Mouse (Mus musculus): ENCODE results near the gene Rrm2. TPM values are rescaled to one million over a fixed set of nuclear protein-coding genes. Genes with fewer than 3 reads are reported as not detected.

Rrm2 gene
- polyA plus RNA-seq (2015; fragmentation: Nextera tagmentation; extraction: Ambion mirVana) = 37.5 and 41.4 TPM in 2 replicates

DNA sequence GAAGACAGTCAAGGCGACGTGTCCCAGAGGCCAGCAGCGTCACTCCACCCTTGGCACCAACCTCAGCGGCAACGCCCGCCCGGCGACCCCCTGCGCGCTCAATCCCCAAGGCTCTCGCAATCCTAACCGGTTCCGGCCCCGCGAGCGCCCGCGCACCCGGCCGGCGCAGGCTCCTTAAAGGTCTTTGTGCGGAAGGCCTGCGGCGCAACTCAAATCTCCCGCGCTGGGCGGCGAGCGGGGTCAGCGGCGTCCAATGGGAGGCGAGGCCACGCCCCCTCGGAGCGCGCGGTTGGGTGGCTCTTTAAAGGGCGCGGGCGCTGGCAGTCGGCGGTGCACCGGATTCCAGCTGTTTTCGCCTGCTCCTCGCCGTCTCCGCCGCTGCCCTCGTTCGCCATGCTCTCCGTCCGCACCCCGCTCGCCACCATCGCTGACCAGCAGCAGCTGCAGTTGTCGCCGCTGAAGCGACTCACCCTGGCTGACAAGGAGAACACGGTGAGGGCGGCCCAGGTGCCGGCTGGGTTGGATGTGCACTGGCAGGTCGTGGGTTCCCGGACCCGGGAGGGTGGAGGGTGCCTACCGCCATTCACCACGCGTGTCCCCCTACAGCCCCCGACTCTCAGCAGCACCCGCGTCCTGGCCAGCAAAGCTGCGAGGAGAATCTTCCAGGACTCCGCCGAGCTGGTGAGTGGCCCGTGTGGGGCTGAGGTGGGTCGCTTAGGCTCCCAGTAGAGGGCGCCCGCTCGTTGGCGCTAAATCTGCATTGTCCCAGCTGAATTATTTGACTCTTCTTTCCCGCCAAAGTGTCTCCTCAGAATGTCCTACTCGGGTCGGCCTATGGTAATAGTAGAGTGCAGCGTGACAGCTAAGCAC lies at the start of gene Rrm2:
Gene Rrm2, plus strand, starts transcription at position 288 of the 870 bp plus-strand sequence.
- no peaks in the 10 kb centered on the region for H3K9me3 ChIP-seq (replicated peaks; ENCODE audit: control insufficient read depth, low read length, poor library complexity, severe bottlenecking)
- ATAC-seq = peak; percentile 92
- under 1% methylated on average over 83 of the region's 83 CpGs for WGBS
- peak within 1 kb of the TSS; percentile 80 for H3K4me3 ChIP-seq (ENCODE audit: low read depth, low read length)
- H3K4me2 ChIP-seq (ENCODE audit: low read length) = peak within 1 kb of the TSS; percentile 81
- peak within 1 kb of the TSS; percentile 75 for H3K27ac ChIP-seq (ENCODE audit: low read length)
- H3K36me3 ChIP-seq (ENCODE audit: control insufficient read depth, insufficient read depth, low read length) = no peaks in the 10 kb centered on the region
- peak within 1 kb of the TSS; percentile 84 for H3K9ac ChIP-seq (ENCODE audit: low read depth, low read length)
- H3K4me1 ChIP-seq (ENCODE audit: control insufficient read depth, insufficient read depth, low read length) = peaks cover 6% of the 10 kb centered on the region; the same call in 1 of the 2 replicates
- no peaks in the 10 kb centered on the region for H3K27me3 ChIP-seq (ENCODE audit: control insufficient read depth, insufficient read depth, low read depth, low read length)

DNA sequence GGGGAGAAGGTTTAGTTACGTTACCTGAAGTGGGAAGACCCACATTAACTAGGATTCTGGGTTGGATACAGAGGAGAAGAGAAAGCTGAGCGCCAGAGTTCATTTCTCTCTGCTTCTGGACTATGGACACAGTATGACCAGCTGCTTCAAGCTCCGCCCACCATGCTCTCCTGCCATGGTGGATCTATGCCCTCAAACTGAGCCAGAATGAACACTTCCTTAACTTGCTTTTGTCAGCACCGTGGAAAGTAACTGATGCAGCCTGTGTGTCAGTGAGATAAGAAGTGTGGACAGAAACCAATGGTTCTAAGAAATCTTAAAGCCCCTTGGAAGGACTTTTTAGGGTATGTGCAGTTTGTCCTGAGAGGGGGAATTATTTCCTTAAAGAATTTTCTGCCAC lies 49.0 kb upstream of the Rrm2 start:
- Histone ChIP-seq H3K36me3 (ENCODE audit: control insufficient read depth, insufficient read depth, low read length) (peaks cover 13% of the 10 kb centered on the region), H3K27me3 (ENCODE audit: control insufficient read depth, insufficient read depth, low read depth, low read length) (no peaks in the 10 kb centered on the region), H3K27ac (ENCODE audit: low read length) (no peak overlapping the region), H3K9ac (ENCODE audit: low read depth, low read length) (no peak overlapping the region), H3K4me2 (ENCODE audit: low read length) (no peak overlapping the region), H3K4me3 (ENCODE audit: low read depth, low read length) (no peak overlapping the region), H3K9me3 (replicated peaks; ENCODE audit: control insufficient read depth, low read length, poor library complexity, severe bottlenecking) (no peaks in the 10 kb centered on the region), H3K4me1 (ENCODE audit: control insufficient read depth, insufficient read depth, low read length) (peaks cover 24% of the 10 kb centered on the region)
- 97% methylated on average over 4 of the region's 4 CpGs for WGBS
- ATAC-seq = no peak

DNA sequence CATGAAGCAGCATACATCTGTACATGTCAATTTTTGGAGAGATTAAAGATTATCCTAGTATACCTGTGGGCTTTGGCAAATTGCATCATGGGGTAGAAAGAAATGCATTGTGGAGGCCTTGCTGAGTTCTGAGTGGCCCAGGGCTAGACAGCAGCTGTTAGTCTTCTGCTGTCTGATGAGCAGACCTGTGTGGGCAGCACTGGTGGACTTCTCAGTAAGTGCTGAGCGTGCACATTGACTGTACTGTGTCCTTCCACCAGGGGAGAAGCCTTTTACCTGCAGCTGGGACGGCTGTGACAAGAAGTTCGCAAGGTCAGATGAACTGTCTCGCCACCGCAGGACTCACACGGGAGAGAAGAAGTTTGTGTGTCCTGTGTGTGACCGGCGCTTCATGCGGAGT lies 48.1 kb upstream of the Rrm2 start:
- Histone ChIP-seq H3K9ac (ENCODE audit: low read depth, low read length) (no peak overlapping the region), H3K4me3 (ENCODE audit: low read depth, low read length) (no peak overlapping the region), H3K4me2 (ENCODE audit: low read length) (no peak overlapping the region), H3K36me3 (ENCODE audit: control insufficient read depth, insufficient read depth, low read length) (peaks cover 11% of the 10 kb centered on the region), H3K9me3 (replicated peaks; ENCODE audit: control insufficient read depth, low read length, poor library complexity, severe bottlenecking) (no peaks in the 10 kb centered on the region), H3K27me3 (ENCODE audit: control insufficient read depth, insufficient read depth, low read depth, low read length) (no peaks in the 10 kb centered on the region), H3K27ac (ENCODE audit: low read length) (no peak overlapping the region), H3K4me1 (ENCODE audit: control insufficient read depth, insufficient read depth, low read length) (peaks cover 20% of the 10 kb centered on the region)
- no peak for ATAC-seq
- WGBS = 94% methylated on average over 9 of the region's 9 CpGs

DNA sequence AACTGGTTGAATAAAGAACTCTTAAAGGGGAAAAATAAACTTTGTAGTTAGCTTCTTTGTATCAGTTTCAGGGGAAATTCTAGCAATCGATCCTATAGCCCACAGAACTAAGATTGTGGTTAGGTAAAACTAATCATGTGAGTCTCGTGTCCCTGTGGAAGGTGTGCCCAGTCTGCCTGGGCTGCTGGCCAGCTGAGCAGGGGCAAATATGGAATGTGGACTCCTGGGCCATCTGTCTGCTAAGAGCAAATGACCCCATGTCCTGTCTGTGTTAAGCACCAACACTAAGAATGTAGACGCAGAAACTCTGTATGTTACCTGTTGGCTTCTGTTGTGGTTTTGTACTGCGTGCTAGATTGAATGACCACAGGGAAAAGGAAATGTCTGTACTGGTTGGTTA lies 46.9 kb upstream of the Rrm2 start:
- Histone ChIP-seq H3K27ac (ENCODE audit: low read length) (no peak overlapping the region), H3K9me3 (replicated peaks; ENCODE audit: control insufficient read depth, low read length, poor library complexity, severe bottlenecking) (no peaks in the 10 kb centered on the region), H3K4me2 (ENCODE audit: low read length) (no peak overlapping the region), H3K4me1 (ENCODE audit: control insufficient read depth, insufficient read depth, low read length) (peaks cover 20% of the 10 kb centered on the region), H3K27me3 (ENCODE audit: control insufficient read depth, insufficient read depth, low read depth, low read length) (no peaks in the 10 kb centered on the region), H3K36me3 (ENCODE audit: control insufficient read depth, insufficient read depth, low read length) (peaks cover 2% of the 10 kb centered on the region; the same call in 1 of the 2 replicates), H3K4me3 (ENCODE audit: low read depth, low read length) (no peak overlapping the region), H3K9ac (ENCODE audit: low read depth, low read length) (no peak overlapping the region)
- 94% methylated on average over 4 of the region's 4 CpGs for WGBS
- no peak for ATAC-seq

DNA sequence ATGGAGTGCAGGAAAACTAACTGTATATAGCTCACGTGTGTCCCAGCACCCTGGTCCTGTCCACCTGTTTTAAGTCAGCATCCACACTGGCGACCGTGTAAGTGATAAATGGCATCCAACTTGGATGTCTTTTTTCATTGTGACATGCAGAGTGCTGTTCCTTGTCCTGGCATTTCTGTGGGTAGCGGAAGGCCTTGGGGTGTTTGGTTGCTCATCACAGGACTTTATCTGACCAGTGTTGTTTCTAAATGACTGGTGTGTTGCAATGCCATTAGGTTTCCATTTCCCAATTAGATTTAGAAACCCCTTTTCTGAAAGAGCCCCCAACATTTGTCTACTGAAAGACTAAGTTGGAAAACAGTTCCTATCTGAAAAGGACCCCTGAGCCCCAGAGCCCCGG lies 45.9 kb upstream of the Rrm2 start:
- Histone ChIP-seq H3K9ac (ENCODE audit: low read depth, low read length) (no peak overlapping the region), H3K27me3 (ENCODE audit: control insufficient read depth, insufficient read depth, low read depth, low read length) (no peaks in the 10 kb centered on the region), H3K4me2 (ENCODE audit: low read length) (no peak overlapping the region), H3K4me3 (ENCODE audit: low read depth, low read length) (no peak overlapping the region), H3K9me3 (replicated peaks; ENCODE audit: control insufficient read depth, low read length, poor library complexity, severe bottlenecking) (no peaks in the 10 kb centered on the region), H3K4me1 (ENCODE audit: control insufficient read depth, insufficient read depth, low read length) (peaks cover 10% of the 10 kb centered on the region), H3K36me3 (ENCODE audit: control insufficient read depth, insufficient read depth, low read length) (peaks cover 2% of the 10 kb centered on the region; the same call in 1 of the 2 replicates), H3K27ac (ENCODE audit: low read length) (no peak overlapping the region)
- WGBS = 96% methylated on average over 5 of the region's 5 CpGs
- no peak for ATAC-seq

DNA sequence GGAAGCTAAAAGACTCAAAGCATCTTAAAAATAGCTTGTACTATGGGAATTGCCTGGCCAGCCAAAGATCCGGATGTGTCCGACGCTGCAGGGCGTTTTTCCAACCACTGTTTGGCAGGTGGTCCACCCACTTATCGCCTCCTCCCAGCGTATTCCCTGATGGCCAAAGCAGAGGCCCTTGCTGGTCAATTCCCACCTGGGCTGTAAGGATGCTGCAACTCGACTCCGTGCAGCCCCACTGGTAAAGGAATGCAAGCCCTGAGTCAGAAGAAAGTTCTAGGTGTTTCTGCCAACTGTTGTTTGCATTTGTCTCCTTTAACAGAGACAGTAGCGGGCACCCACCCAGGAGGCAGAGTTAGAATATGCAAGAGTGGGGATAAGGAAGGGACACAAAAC lies 27.9 kb upstream of the Rrm2 start:
- peak overlapping the region; percentile 93 for H3K4me2 ChIP-seq (ENCODE audit: low read length)
- peak overlapping the region; percentile 83 for H3K9ac ChIP-seq (ENCODE audit: low read depth, low read length)
- H3K4me3 ChIP-seq (ENCODE audit: low read depth, low read length) = peak overlapping the region; percentile 69
- 24% methylated on average over 9 of the region's 9 CpGs for WGBS
- no peak overlapping the region for H3K27ac ChIP-seq (ENCODE audit: low read length)
- no peaks in the 10 kb centered on the region for H3K36me3 ChIP-seq (ENCODE audit: control insufficient read depth, insufficient read depth, low read length)
- H3K9me3 ChIP-seq (replicated peaks; ENCODE audit: control insufficient read depth, low read length, poor library complexity, severe bottlenecking) = no peaks in the 10 kb centered on the region
- ATAC-seq = no peak
- peaks cover 16% of the 10 kb centered on the region for H3K4me1 ChIP-seq (ENCODE audit: control insufficient read depth, insufficient read depth, low read length)
- peaks cover 16% of the 10 kb centered on the region for H3K27me3 ChIP-seq (ENCODE audit: control insufficient read depth, insufficient read depth, low read depth, low read length)

DNA sequence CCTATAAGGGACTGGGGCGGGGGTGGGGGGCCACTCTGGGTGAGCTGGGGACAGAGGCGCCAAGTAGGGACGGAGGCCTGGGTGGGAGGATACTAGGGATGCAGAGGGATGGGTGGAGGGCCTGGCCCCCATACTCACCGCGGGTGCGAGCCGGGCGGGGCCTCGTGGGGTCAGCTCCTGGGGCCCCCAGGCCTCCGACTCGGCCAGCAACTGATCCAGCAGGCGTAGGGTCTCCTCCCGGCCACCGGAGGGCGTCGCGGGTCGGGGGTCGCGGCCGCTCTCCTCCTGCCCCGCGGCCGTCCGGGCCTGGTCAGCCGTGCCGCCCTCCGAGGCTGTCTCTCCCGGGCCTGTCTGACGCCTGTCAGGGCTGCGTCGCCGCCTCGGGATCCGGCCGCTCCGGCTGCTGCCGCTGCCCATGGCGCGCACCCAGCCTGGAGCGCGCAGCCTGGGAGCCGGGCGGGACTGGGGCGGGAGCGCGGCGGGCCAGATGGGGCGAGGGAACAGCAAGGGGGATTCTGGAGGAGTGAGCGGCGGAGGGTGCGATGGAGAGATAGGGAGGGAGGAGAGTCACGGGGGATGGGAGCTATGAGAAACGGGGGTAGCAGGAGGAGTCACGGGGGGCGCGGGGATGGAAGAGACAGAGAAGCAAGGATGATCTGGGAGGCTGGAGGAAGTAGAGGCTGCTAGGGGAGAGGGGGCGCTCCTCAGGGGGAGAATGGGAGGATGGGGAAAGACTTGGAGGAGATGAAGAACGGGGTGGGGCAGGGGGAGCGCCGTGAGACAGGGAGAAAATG lies 27.4 kb upstream of the Rrm2 start:
- ATAC-seq = peak; percentile 63
- H3K4me1 ChIP-seq (ENCODE audit: control insufficient read depth, insufficient read depth, low read length) = peaks cover 16% of the 10 kb centered on the region
- peak overlapping the region; percentile 69 for H3K4me3 ChIP-seq (ENCODE audit: low read depth, low read length)
- H3K9me3 ChIP-seq (replicated peaks; ENCODE audit: control insufficient read depth, low read length, poor library complexity, severe bottlenecking) = no peaks in the 10 kb centered on the region
- peak overlapping the region; percentile 93 for H3K4me2 ChIP-seq (ENCODE audit: low read length)
- no peak overlapping the region for H3K27ac ChIP-seq (ENCODE audit: low read length)
- 1% methylated on average over 55 of the region's 61 CpGs for WGBS
- peaks cover 16% of the 10 kb centered on the region for H3K27me3 ChIP-seq (ENCODE audit: control insufficient read depth, insufficient read depth, low read depth, low read length)
- no peaks in the 10 kb centered on the region for H3K36me3 ChIP-seq (ENCODE audit: control insufficient read depth, insufficient read depth, low read length)
- peak overlapping the region; percentile 83 for H3K9ac ChIP-seq (ENCODE audit: low read depth, low read length)

DNA sequence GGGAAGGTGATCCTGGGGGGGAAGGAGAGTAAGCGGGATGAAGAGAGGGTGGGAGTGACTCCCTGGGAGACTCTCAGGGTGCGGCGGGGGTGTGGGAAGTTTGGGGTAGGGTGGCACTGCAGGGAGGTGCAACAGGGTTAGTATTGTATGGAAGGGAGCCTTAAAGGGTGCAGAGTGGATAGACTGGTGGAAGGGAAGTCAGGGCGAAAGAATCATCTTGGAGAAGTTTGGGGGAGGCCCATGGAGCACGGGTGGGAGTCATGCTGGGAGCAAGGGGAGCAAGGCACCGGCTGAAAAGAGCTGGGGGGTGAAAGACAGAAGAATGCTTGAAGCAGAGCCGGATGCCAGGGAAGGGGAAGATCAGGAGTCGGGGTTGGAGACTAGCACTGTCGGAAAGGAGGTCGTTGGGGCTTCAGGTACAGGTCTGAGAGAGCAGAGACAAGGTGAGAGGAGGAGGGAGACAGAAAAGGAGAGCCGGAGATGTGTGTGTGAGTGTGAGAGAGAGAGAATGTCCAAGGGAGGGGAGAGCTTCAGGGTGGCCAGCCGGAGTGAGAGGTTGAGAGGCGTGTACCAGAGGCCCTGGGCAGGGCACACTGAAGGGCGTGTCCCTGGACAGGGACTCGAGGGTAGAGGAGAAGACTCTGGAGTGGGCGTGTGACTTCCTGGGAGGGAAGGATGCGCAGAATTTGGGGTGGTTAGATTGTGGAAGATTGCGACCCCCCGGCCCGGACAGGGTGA lies 26.6 kb upstream of the Rrm2 start, which contains the start of gene Cys1:
Gene Cys1, minus strand, starts transcription at position 528 of the 738 bp plus-strand sequence.
- no peak within 1 kb of the TSS for H3K27ac ChIP-seq (ENCODE audit: low read length)
- 3% methylated on average over 20 of the region's 20 CpGs for WGBS
- H3K4me3 ChIP-seq (ENCODE audit: low read depth, low read length) = peak within 1 kb of the TSS; percentile 69
- ATAC-seq = peak; percentile 63
- peaks cover 16% of the 10 kb centered on the region for H3K4me1 ChIP-seq (ENCODE audit: control insufficient read depth, insufficient read depth, low read length)
- no peaks in the 10 kb centered on the region for H3K36me3 ChIP-seq (ENCODE audit: control insufficient read depth, insufficient read depth, low read length)
- H3K9ac ChIP-seq (ENCODE audit: low read depth, low read length) = peak within 1 kb of the TSS; percentile 83
- no peaks in the 10 kb centered on the region for H3K9me3 ChIP-seq (replicated peaks; ENCODE audit: control insufficient read depth, low read length, poor library complexity, severe bottlenecking)
- peaks cover 16% of the 10 kb centered on the region for H3K27me3 ChIP-seq (ENCODE audit: control insufficient read depth, insufficient read depth, low read depth, low read length)
- H3K4me2 ChIP-seq (ENCODE audit: low read length) = peak within 1 kb of the TSS; percentile 93
